Mouse (Mus musculus) stomach, postnatal 0 days (tissue): ENCODE results near the gene Clec1b. TPM values are rescaled to one million over a fixed set of nuclear protein-coding genes. Genes with fewer than 3 reads are reported as not detected.

ENCODE experiments used
- ATAC-seq: fragments of 200-750 bp; cut with Nextera tagmentation; 2 replicates; pipeline ENCODE4 v1.8.0; 2017; ENCODE audit not compliant: low FRiP score, low TSS enrichment
- DNase-seq: peaks from one replicate; pipeline ENCODE4 v3.0.0-alpha.2; 2016; ENCODE audit warnings: low spot score
- H3K27ac ChIP-seq: fragments of 300-500 bp; sonication (generic); replicated peaks from 2 replicates; pipeline ENCODE4 v1.5.1; 2014; ENCODE audit warnings: mild to moderate bottlenecking, control low read depth
- H3K27me3 ChIP-seq: fragments of 300-500 bp; sonication (generic); 2 replicates; pipeline ENCODE4 v1.6.1; 2014; ENCODE audit warnings: low read length; ENCODE audit not compliant: control insufficient read depth, insufficient read depth
- H3K36me3 ChIP-seq: fragments of 300-500 bp; sonication (generic); 2 replicates; pipeline ENCODE4 v1.6.1; 2014; ENCODE audit warnings: low read length, mixed read lengths; ENCODE audit not compliant: control insufficient read depth, insufficient read depth
- H3K4me1 ChIP-seq: fragments of 300-500 bp; sonication (generic); replicated peaks from 2 replicates; pipeline ENCODE4 v1.6.1; 2014; ENCODE audit warnings: antibody characterized with exemption; ENCODE audit not compliant: control insufficient read depth, insufficient read depth
- H3K4me2 ChIP-seq: fragments of 300-500 bp; sonication (generic); replicated peaks from 2 replicates; pipeline ENCODE4 v1.6.1; 2014; ENCODE audit warnings: low read depth, mild to moderate bottlenecking, control low read depth, moderate library complexity
- H3K4me3 ChIP-seq: fragments of 300-500 bp; sonication (generic); 2 replicates; pipeline ENCODE4 v1.5.1; 2014; ENCODE audit warnings: low read depth, low read length, control low read depth
- H3K9ac ChIP-seq: fragments of 300-500 bp; sonication (generic); 2 replicates; pipeline ENCODE4 v1.6.1; 2014; ENCODE audit warnings: mild to moderate bottlenecking, low read length, control low read depth, mixed read lengths
- H3K9me3 ChIP-seq: fragments of 300-500 bp; sonication (generic); 2 replicates; pipeline ENCODE4 v1.6.1; 2016; ENCODE audit warnings: low read length; ENCODE audit not compliant: control insufficient read depth
- CTCF ChIP-seq: IDR thresholded peaks from 2 replicates; pipeline ENCODE4 v1.5.1; 2016; ENCODE audit warnings: antibody characterized with exemption, low read depth, mild to moderate bottlenecking, moderate library complexity
- EP300 ChIP-seq: optimal IDR thresholded peaks from 2 replicates; pipeline ENCODE3; 2016; ENCODE audit warnings: antibody characterized with exemption
- WGBS: fragments of 180-500 bp; shearing (Covaris S2); extraction: QIAGEN DNeasy Blood & Tissue Kit; methylation state at CpG from one replicate; pipeline ENCODE4 v1.1.7; 2014; 5-methylcytosine and 5-hydroxymethylcytosine counted together
- polyA plus RNA-seq: library from polyadenylated mRNA; unstranded; fragments of >200 nt; fragmentation: Nextera tagmentation; extraction: Ambion mirVana; gene quantifications from 2 replicates; pipeline ENCODE4 v1.2.1, GENCODE M21; 2015

The Clec1b gene
- polyA plus RNA-seq, 1 experiment from 2014 or later = 0.08 TPM

- no peak overlapping the region for H3K4me2 ChIP-seq
- H3K9me3 ChIP-seq = no peaks in the 10 kb centered on the region
- no peaks in the 10 kb centered on the region for H3K36me3 ChIP-seq
- H3K27me3 ChIP-seq = no peaks in the 10 kb centered on the region
- no peak overlapping the region for H3K27ac ChIP-seq
- DNase-seq (no peak), ATAC-seq (no peak)
- TF ChIP-seq EP300 (no peak), CTCF (no peak)
- 35% methylated on average over 3 of the region's 3 CpGs for WGBS
- H3K9ac ChIP-seq = no peak overlapping the region
- no peak overlapping the region for H3K4me3 ChIP-seq
- no peaks in the 10 kb centered on the region for H3K4me1 ChIP-seq
Measured at GRCm38 (mm10) chr6:129383466-129383865, 13.6 kb upstream of the Clec1b start.

GRCm38 (mm10) chr6:129385000-129385399 lies 12.1 kb upstream of the Clec1b start:
- Histone ChIP-seq H3K27me3 (no peaks in the 10 kb centered on the region), H3K9me3 (no peaks in the 10 kb centered on the region), H3K4me1 (no peaks in the 10 kb centered on the region), H3K4me2 (no peak overlapping the region), H3K9ac (no peak overlapping the region), H3K36me3 (no peaks in the 10 kb centered on the region), H3K4me3 (no peak overlapping the region), H3K27ac (no peak overlapping the region)
- TF ChIP-seq EP300 (no peak), CTCF (no peak)
- WGBS = 80% methylated on average over 4 of the region's 4 CpGs
- ATAC-seq (no peak), DNase-seq (no peak)

- ATAC-seq = no peak
- Histone ChIP-seq H3K4me1 (no peaks in the 10 kb centered on the region), H3K4me3 (no peak within 1 kb of the TSS), H3K36me3 (no peaks in the 10 kb centered on the region), H3K9ac (no peak within 1 kb of the TSS), H3K27me3 (no peaks in the 10 kb centered on the region), H3K27ac (no peak within 1 kb of the TSS), H3K4me2 (no peak within 1 kb of the TSS), H3K9me3 (no peaks in the 10 kb centered on the region)
- TF ChIP-seq EP300 = no peak
- TF ChIP-seq CTCF = no peak
- no peak for DNase-seq
- WGBS = 65% methylated on average over 2 of the region's 2 CpGs
Measured at GRCm38 (mm10) chr6:129385774-129386173, 11.3 kb upstream of the Clec1b start, which contains the start of gene Clec12b. Gene Clec12b, minus strand, starts transcription at chr6:129385874.

- H3K36me3 ChIP-seq = no peaks in the 10 kb centered on the region
- no peak overlapping the region for H3K9ac ChIP-seq
- no peak overlapping the region for H3K4me2 ChIP-seq
- no peak for DNase-seq
- H3K27me3 ChIP-seq = no peaks in the 10 kb centered on the region
- no peak overlapping the region for H3K27ac ChIP-seq
- no peak overlapping the region for H3K4me3 ChIP-seq
- no peak for ATAC-seq
- no peaks in the 10 kb centered on the region for H3K9me3 ChIP-seq
- H3K4me1 ChIP-seq = no peaks in the 10 kb centered on the region
- TF ChIP-seq CTCF = peak; percentile 82
- no peak for TF ChIP-seq EP300
- 16% methylated on average over 2 of the region's 2 CpGs for WGBS
Measured at GRCm38 (mm10) chr6:129393087-129393720, 3.9 kb upstream of the Clec1b start.

GRCm38 (mm10) chr6:129393732-129394131 lies 3.4 kb upstream of the Clec1b start:
- Histone ChIP-seq H3K27me3 (no peaks in the 10 kb centered on the region), H3K9me3 (no peaks in the 10 kb centered on the region), H3K4me2 (no peak overlapping the region), H3K36me3 (no peaks in the 10 kb centered on the region), H3K9ac (no peak overlapping the region), H3K27ac (no peak overlapping the region), H3K4me1 (no peaks in the 10 kb centered on the region), H3K4me3 (no peak overlapping the region)
- no peak for ATAC-seq
- TF ChIP-seq CTCF (no peak), EP300 (no peak)
- no peak for DNase-seq
- WGBS = 64% methylated on average over 5 of the region's 6 CpGs

GRCm38 (mm10) chr6:129399945-129400344 lies 2.8 kb downstream of the Clec1b start:
- Histone ChIP-seq H3K27ac (no peak overlapping the region), H3K9me3 (no peaks in the 10 kb centered on the region), H3K27me3 (no peaks in the 10 kb centered on the region), H3K36me3 (no peaks in the 10 kb centered on the region), H3K4me3 (no peak overlapping the region), H3K4me2 (no peak overlapping the region), H3K4me1 (no peaks in the 10 kb centered on the region), H3K9ac (no peak overlapping the region)
- 45% methylated on average over 6 of the region's 6 CpGs for WGBS
- ATAC-seq (no peak), DNase-seq (peak; percentile 16)
- TF ChIP-seq EP300 (no peak), CTCF (no peak)
